Mouse (Mus musculus) limb, embryonic 15.5 days (tissue): ENCODE results near the gene Tmem184b. TPM values are rescaled to one million over a fixed set of nuclear protein-coding genes. Genes with fewer than 3 reads are reported as not detected.

Experiments used
- ATAC-seq: fragments of 200-750 bp; cut with Nextera tagmentation; 2 replicates; pipeline ENCODE4 v1.8.0; 2017; ENCODE audit warnings: low read depth, moderate TSS enrichment; ENCODE audit not compliant: insufficient number of reproducible peaks, low FRiP score, low TSS enrichment
- H3K27ac ChIP-seq: fragments of 300-500 bp; sonication (generic); 2 replicates; pipeline ENCODE4 v1.5.1; 2015; ENCODE audit warnings: moderate library complexity, mild to moderate bottlenecking, inconsistent platforms
- H3K27me3 ChIP-seq: fragments of 300-500 bp; sonication (generic); 2 replicates; pipeline ENCODE4 v1.6.1; 2015; ENCODE audit warnings: inconsistent platforms
- H3K36me3 ChIP-seq: fragments of 300-500 bp; sonication (generic); 2 replicates; pipeline ENCODE4 v1.6.1; 2015; ENCODE audit warnings: inconsistent platforms
- H3K4me1 ChIP-seq: fragments of 300-500 bp; sonication (generic); 2 replicates; pipeline ENCODE4 v1.6.1; 2015; ENCODE audit warnings: inconsistent platforms
- H3K4me2 ChIP-seq: fragments of 300-500 bp; sonication (generic); 2 replicates; pipeline ENCODE4 v1.6.1; 2015; ENCODE audit warnings: mild to moderate bottlenecking, inconsistent platforms
- H3K4me3 ChIP-seq: fragments of 300-500 bp; sonication (generic); 2 replicates; pipeline ENCODE4 v1.5.1; 2015; ENCODE audit warnings: mild to moderate bottlenecking, inconsistent platforms
- H3K9ac ChIP-seq: fragments of 300-500 bp; sonication (generic); 2 replicates; pipeline ENCODE4 v1.6.1; 2015; ENCODE audit warnings: inconsistent platforms
- H3K9me3 ChIP-seq: fragments of 300-500 bp; sonication (generic); 2 replicates; pipeline ENCODE4 v1.6.1; 2016; ENCODE audit warnings: inconsistent platforms
- WGBS: fragments of 180-500 bp; shearing (Covaris S2); methylation state at CpG from one replicate; pipeline ENCODE4 v1.1.7; 2015; 5-methylcytosine and 5-hydroxymethylcytosine counted together
- polyA plus RNA-seq: library from polyadenylated mRNA; unstranded; fragments of >200 nt; fragmentation: Nextera tagmentation; extraction: Ambion mirVana; gene quantifications from 2 replicates; pipeline ENCODE4 v1.2.1, GENCODE M21; 2015

The Tmem184b gene
- polyA plus RNA-seq, 1 experiment from 2014 or later = 87.5 TPM

DNA sequence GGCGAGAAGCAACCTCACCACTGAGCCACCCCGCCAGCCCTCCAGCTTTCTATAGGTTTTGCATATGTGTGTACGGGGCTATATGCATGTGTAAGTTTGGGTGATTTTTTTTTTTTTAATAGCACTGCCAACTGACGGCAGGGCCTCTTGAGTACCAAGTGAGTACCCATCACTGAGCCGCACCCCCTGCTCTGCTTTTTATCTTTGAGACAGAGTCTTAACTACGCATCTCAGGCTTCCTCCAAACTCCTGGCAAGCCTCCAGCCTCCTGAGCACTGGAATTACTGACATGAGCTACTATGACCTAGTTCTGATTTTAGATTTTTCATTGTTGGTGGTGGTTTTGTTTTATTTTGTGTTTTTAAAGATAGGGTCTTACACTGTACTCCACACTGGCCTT lies 24.1 kb upstream of the Tmem184b start:
- no peak for ATAC-seq
- Histone ChIP-seq H3K4me3 (no peak overlapping the region), H3K9me3 (no peaks in the 10 kb centered on the region), H3K27ac (no peak overlapping the region), H3K4me1 (peaks cover 11% of the 10 kb centered on the region), H3K27me3 (no peaks in the 10 kb centered on the region), H3K9ac (no peak overlapping the region), H3K4me2 (no peak overlapping the region), H3K36me3 (peaks cover 96% of the 10 kb centered on the region)
- 76% methylated on average over 6 of the region's 6 CpGs for WGBS

DNA sequence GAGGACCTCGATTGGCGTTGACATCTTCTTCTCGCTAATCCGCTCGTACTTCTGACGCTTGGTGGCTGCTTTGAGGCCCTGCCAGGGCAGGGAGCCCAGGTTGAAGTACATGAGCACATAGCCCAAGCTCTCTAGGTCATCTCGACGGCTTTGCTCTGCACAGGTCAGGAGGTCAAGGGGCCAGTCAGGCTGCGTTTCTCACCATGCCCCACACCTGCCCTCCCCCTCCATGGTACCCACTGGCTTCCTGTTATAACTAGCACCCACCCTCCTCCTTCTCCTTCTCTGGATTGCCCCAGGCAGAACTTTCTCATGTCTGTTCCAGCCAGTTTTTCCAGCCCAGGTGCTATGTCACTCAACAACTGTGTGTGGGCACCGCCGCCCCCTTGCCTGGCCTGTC lies 22.1 kb upstream of the Tmem184b start:
- H3K4me1 ChIP-seq = peaks cover 10% of the 10 kb centered on the region
- 60% methylated on average over 11 of the region's 11 CpGs for WGBS
- H3K27me3 ChIP-seq = no peaks in the 10 kb centered on the region
- no peak overlapping the region for H3K4me3 ChIP-seq
- no peak for ATAC-seq
- no peaks in the 10 kb centered on the region for H3K9me3 ChIP-seq
- H3K4me2 ChIP-seq = no peak overlapping the region
- H3K9ac ChIP-seq = no peak overlapping the region
- H3K36me3 ChIP-seq = peaks cover 97% of the 10 kb centered on the region
- no peak overlapping the region for H3K27ac ChIP-seq

DNA sequence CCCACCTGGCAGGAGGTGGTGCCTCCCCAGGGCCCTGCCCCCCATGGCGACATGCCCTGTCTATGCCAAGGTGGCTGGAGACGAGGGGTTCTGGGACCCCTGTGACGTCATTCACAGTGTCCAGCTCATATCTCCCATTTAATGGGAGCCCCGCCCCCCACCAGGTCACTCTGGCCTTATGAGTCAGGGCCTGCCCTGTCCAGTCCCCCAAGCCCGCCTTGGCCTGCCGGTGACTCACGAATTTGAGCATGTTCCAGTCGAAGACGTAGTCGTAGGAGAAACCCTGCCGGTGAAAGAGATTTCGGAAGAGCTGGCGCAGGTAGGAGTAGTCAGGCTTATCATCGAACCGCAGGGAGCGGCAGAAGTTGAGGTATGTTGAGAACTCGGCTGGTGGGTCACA lies 21.2 kb upstream of the Tmem184b start:
- no peak overlapping the region for H3K9ac ChIP-seq
- no peak overlapping the region for H3K27ac ChIP-seq
- H3K27me3 ChIP-seq = no peaks in the 10 kb centered on the region
- peaks cover 99% of the 10 kb centered on the region for H3K36me3 ChIP-seq
- 91% methylated on average over 17 of the region's 17 CpGs for WGBS
- H3K4me3 ChIP-seq = no peak overlapping the region
- no peak for ATAC-seq
- no peak overlapping the region for H3K4me2 ChIP-seq
- no peaks in the 10 kb centered on the region for H3K9me3 ChIP-seq
- peaks cover 6% of the 10 kb centered on the region; the same call in 1 of the 2 replicates for H3K4me1 ChIP-seq

DNA sequence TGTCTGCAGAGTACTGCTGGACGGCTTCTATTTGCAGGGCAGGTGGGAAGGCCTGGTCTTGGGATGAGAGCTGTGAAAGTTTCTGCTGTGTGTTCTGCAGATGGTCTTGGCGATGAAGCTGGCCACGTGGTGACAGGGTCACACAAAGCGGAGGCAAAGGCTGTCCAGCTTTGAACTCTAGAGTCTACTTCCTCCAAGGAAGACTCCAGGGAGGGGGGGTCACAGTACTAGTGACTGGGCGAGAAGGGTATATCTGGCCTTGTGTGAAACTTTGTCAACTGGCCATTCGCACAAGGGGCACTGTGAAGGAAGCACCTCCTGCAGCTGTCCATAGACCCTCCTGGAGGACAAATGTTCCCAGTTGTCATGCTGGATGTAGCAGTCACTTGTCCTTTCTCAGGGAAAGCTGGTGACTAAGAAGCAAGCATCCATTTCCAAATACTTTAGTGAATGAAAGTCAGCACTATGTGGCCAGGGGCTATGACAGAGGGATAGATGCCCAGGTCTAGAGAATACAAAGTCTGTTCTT lies 19.4 kb upstream of the Tmem184b start:
- H3K9ac ChIP-seq = no peak overlapping the region
- H3K27me3 ChIP-seq = no peaks in the 10 kb centered on the region
- no peaks in the 10 kb centered on the region for H3K9me3 ChIP-seq
- 0 out of 2 replicates have a peak, but pooled peaks cover 5% of the 10 kb centered on the region for H3K4me1 ChIP-seq
- H3K4me3 ChIP-seq = no peak overlapping the region
- H3K4me2 ChIP-seq = no peak overlapping the region
- 84% methylated on average over 6 of the region's 6 CpGs for WGBS
- H3K27ac ChIP-seq = no peak overlapping the region
- ATAC-seq = no peak
- H3K36me3 ChIP-seq = peaks cover 96% of the 10 kb centered on the region

GRCm38 (mm10) chr15:79418677-79419076 lies 15.3 kb upstream of the Tmem184b start:
- H3K36me3 ChIP-seq = peaks cover 70% of the 10 kb centered on the region
- H3K27me3 ChIP-seq = no peaks in the 10 kb centered on the region
- ATAC-seq = no peak
- H3K4me3 ChIP-seq = no peak overlapping the region
- no peak overlapping the region for H3K4me2 ChIP-seq
- H3K4me1 ChIP-seq = no peaks in the 10 kb centered on the region
- H3K27ac ChIP-seq = no peak overlapping the region
- H3K9ac ChIP-seq = no peak overlapping the region
- no peaks in the 10 kb centered on the region for H3K9me3 ChIP-seq
- 86% methylated on average over 11 of the region's 11 CpGs for WGBS

GRCm38 (mm10) chr15:79418265-79418664 lies 14.9 kb upstream of the Tmem184b start:
- H3K36me3 ChIP-seq = peaks cover 66% of the 10 kb centered on the region
- no peak overlapping the region for H3K4me3 ChIP-seq
- no peaks in the 10 kb centered on the region for H3K27me3 ChIP-seq
- no peak overlapping the region for H3K27ac ChIP-seq
- WGBS = 93% methylated on average over 3 of the region's 3 CpGs
- H3K4me2 ChIP-seq = no peak overlapping the region
- no peaks in the 10 kb centered on the region for H3K9me3 ChIP-seq
- ATAC-seq = no peak
- no peak overlapping the region for H3K9ac ChIP-seq
- no peaks in the 10 kb centered on the region for H3K4me1 ChIP-seq

DNA sequence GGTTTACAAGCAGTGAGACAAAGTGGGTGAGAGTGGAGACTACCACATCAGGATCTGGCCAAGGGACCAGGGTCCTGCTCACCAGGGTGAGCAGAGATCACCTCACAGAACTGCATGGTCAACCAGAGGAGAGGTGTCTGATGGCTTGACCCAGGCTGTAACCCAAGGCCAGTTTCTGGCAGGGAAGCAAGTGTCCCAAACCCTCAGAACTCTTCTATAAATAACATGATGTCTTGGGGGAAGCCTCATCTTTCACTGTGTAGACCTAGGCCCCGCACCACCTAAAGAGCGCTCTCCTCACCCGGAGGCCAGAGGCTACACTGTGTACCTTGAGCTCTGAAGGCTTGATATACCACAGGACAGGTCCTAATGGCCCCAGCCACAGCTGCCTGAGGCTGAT lies 14.0 kb upstream of the Tmem184b start:
- H3K27ac ChIP-seq = no peak overlapping the region
- H3K36me3 ChIP-seq = peaks cover 57% of the 10 kb centered on the region
- H3K9me3 ChIP-seq = no peaks in the 10 kb centered on the region
- no peaks in the 10 kb centered on the region for H3K27me3 ChIP-seq
- H3K4me2 ChIP-seq = no peak overlapping the region
- H3K4me1 ChIP-seq = no peaks in the 10 kb centered on the region
- no peak for ATAC-seq
- H3K9ac ChIP-seq = no peak overlapping the region
- H3K4me3 ChIP-seq = no peak overlapping the region
- WGBS = 90% methylated on average over 3 of the region's 3 CpGs

GRCm38 (mm10) chr15:79416460-79417085 lies 13.2 kb upstream of the Tmem184b start:
- Histone ChIP-seq H3K36me3 (peaks cover 49% of the 10 kb centered on the region), H3K4me1 (peaks cover 3% of the 10 kb centered on the region; the same call in 1 of the 2 replicates)

GRCm38 (mm10) chr15:79414513-79414912 lies 11.1 kb upstream of the Tmem184b start:
- ATAC-seq = no peak
- H3K4me1 ChIP-seq = peaks cover 3% of the 10 kb centered on the region; the same call in 1 of the 2 replicates
- H3K27me3 ChIP-seq = no peaks in the 10 kb centered on the region
- no peak overlapping the region for H3K27ac ChIP-seq
- H3K4me2 ChIP-seq = no peak overlapping the region
- no peaks in the 10 kb centered on the region for H3K9me3 ChIP-seq
- H3K36me3 ChIP-seq = peaks cover 29% of the 10 kb centered on the region
- no peak overlapping the region for H3K9ac ChIP-seq
- WGBS = 45% methylated on average over 4 of the region's 4 CpGs
- H3K4me3 ChIP-seq = no peak overlapping the region

More at GRCm38 (mm10) chr15:79416460-79417085, 13.2 kb upstream of the Tmem184b start:
- no peak overlapping the region for H3K4me2 ChIP-seq
- no peaks in the 10 kb centered on the region for H3K9me3 ChIP-seq
- 87% methylated on average over 10 of the region's 10 CpGs for WGBS
- no peak overlapping the region for H3K27ac ChIP-seq
- no peaks in the 10 kb centered on the region for H3K27me3 ChIP-seq
- no peak overlapping the region for H3K9ac ChIP-seq
- no peak overlapping the region for H3K4me3 ChIP-seq
- ATAC-seq = no peak

DNA sequence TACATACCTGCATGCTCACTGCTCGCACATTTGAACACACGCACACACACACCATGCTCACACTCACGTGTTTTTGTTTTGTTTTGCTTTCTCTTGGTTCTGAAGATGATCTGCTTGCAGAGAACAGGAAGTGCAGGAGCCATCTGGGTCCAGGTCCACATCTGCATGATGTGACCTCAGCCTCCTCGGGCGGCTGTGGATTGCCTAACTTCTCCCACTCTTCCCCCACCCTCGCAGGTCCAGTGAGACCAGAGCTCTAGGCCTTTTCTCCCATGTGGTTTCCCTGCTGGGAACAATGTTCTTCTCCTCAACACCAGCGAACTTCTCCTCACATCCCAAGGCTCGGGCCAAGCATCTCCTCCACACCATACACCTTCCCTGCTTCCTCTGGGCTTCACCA lies 10.4 kb upstream of the Tmem184b start:
- no peaks in the 10 kb centered on the region for H3K27me3 ChIP-seq
- H3K9me3 ChIP-seq = no peaks in the 10 kb centered on the region
- WGBS = 70% methylated on average over 8 of the region's 8 CpGs
- peaks cover 22% of the 10 kb centered on the region for H3K36me3 ChIP-seq
- no peak overlapping the region for H3K9ac ChIP-seq
- no peak for ATAC-seq
- H3K27ac ChIP-seq = no peak overlapping the region; the same call in 1 of the 2 replicates
- no peak overlapping the region for H3K4me2 ChIP-seq
- H3K4me3 ChIP-seq = no peak overlapping the region
- peaks cover 3% of the 10 kb centered on the region; the same call in 1 of the 2 replicates for H3K4me1 ChIP-seq

DNA sequence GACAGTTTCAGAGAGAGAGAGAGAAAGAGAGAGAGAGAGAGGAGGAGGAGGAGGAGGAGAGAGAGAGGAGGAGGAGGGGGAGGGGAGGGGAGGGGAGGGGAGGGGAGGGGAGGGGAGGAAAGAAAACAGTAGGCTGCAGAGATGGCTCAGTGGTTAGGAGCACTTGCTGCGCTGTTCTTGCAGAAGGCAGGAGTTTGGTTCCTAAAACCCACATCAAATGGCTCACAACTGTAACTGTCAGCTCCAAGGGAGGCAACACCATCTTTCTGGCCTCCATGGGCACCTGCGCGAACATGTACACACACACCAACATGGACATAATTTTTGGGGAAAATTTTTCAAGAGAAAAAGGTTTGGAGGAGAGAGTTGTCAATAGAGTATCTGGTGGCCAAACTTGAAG lies 9.8 kb upstream of the Tmem184b start:
- Histone ChIP-seq H3K4me2 (no peak overlapping the region), H3K36me3 (peaks cover 16% of the 10 kb centered on the region), H3K4me3 (no peak overlapping the region), H3K27me3 (no peaks in the 10 kb centered on the region), H3K9me3 (no peaks in the 10 kb centered on the region), H3K27ac (no peak overlapping the region), H3K9ac (no peak overlapping the region), H3K4me1 (peaks cover 3% of the 10 kb centered on the region; the same call in 1 of the 2 replicates)
- no peak for ATAC-seq
- 94% methylated on average over 3 of the region's 3 CpGs for WGBS

- ATAC-seq = no peak
- H3K4me3 ChIP-seq = no peak overlapping the region
- no peak overlapping the region for H3K4me2 ChIP-seq
- H3K4me1 ChIP-seq = peaks cover 3% of the 10 kb centered on the region; the same call in 1 of the 2 replicates
- H3K9ac ChIP-seq = no peak overlapping the region
- H3K27ac ChIP-seq = no peak overlapping the region
- no peaks in the 10 kb centered on the region for H3K27me3 ChIP-seq
- H3K36me3 ChIP-seq = peaks cover 4% of the 10 kb centered on the region
- WGBS = 52% methylated on average over 10 of the region's 10 CpGs
- no peaks in the 10 kb centered on the region for H3K9me3 ChIP-seq
Observed at GRCm38 (mm10) chr15:79411363-79412065, 8.1 kb upstream of the Tmem184b start.
